Mouse (Mus musculus) lung, postnatal 14 days (tissue): ENCODE measurements around the gene Lrr1.
"Not testable (repeated sequence)": the region's sequence is repeated elsewhere in the genome, so short reads cannot be mapped to it uniquely, and the experiment has no call there.

Source experiments
- DNase-seq: peaks from one replicate; pipeline ENCODE4 v3.0.0; 2021

The Lrr1 gene

GRCm38 (mm10) chr12:69168461-69169106 is at the start of gene Lrr1:
Gene Lrr1 (plus strand): TSS chr12:69168814.
- DNase-seq, result peak; percentile 86

GRCm38 (mm10) chr12:69119908-69120307 is 48.7 kb upstream of the Lrr1 start:
- no peak for DNase-seq

GRCm38 (mm10) chr12:69122801-69123200 is 45.8 kb upstream of the Lrr1 start:
- no peak for DNase-seq

GRCm38 (mm10) chr12:69125066-69125465 is 43.5 kb upstream of the Lrr1 start:
- no peak for DNase-seq

GRCm38 (mm10) chr12:69127170-69127569 is 41.4 kb upstream of the Lrr1 start:
- DNase-seq, result peak; percentile 11

- no peak for DNase-seq
Measured at GRCm38 (mm10) chr12:69127626-69128025, 41.0 kb upstream of the Lrr1 start.

- DNase-seq, result no peak
Measured at GRCm38 (mm10) chr12:69129634-69130310, 38.8 kb upstream of the Lrr1 start.

GRCm38 (mm10) chr12:69130486-69130885 is 38.1 kb upstream of the Lrr1 start:
- DNase-seq, result no peak

- DNase-seq, result no peak
Measured at GRCm38 (mm10) chr12:69131267-69131666, 37.3 kb upstream of the Lrr1 start.

GRCm38 (mm10) chr12:69131981-69132380 is 36.6 kb upstream of the Lrr1 start:
- DNase-seq, result peak; percentile 49

GRCm38 (mm10) chr12:69139201-69139600 is 29.4 kb upstream of the Lrr1 start:
- DNase-seq, result no peak

- DNase-seq, result no peak
Measured at GRCm38 (mm10) chr12:69139841-69140240, 28.8 kb upstream of the Lrr1 start.

GRCm38 (mm10) chr12:69143460-69143859 is 25.2 kb upstream of the Lrr1 start:
- no peak for DNase-seq

- DNase-seq, result no peak
Measured at GRCm38 (mm10) chr12:69147166-69147735, 21.4 kb upstream of the Lrr1 start.

- no peak for DNase-seq
Measured at GRCm38 (mm10) chr12:69150049-69150448, 18.6 kb upstream of the Lrr1 start.

GRCm38 (mm10) chr12:69155923-69156322 is 12.7 kb upstream of the Lrr1 start:
- DNase-seq, result no peak

GRCm38 (mm10) chr12:69156436-69156835 is 12.2 kb upstream of the Lrr1 start:
- no peak for DNase-seq

- no peak for DNase-seq
Measured at GRCm38 (mm10) chr12:69157107-69157506, 11.5 kb upstream of the Lrr1 start.

GRCm38 (mm10) chr12:69158366-69158764 is 10.2 kb upstream of the Lrr1 start:
- no peak for DNase-seq

GRCm38 (mm10) chr12:69158765-69159577 is 9.6 kb upstream of the Lrr1 start, which contains the start of gene Rps29:
Gene Rps29 (minus strand): TSS chr12:69159186.
- peak; percentile 97 for DNase-seq

GRCm38 (mm10) chr12:69159578-69159940 is 9.1 kb upstream of the Lrr1 start:
- DNase-seq, result no peak

GRCm38 (mm10) chr12:69160677-69161076 is 7.9 kb upstream of the Lrr1 start:
- DNase-seq, result not testable (repeated sequence)

GRCm38 (mm10) chr12:69163586-69163985 is 5.0 kb upstream of the Lrr1 start:
- not testable (repeated sequence) for DNase-seq
